Mouse (Mus musculus): Measurements from ENCODE around the gene Erfe. TPM values are rescaled to one million over a fixed set of nuclear protein-coding genes. Genes with fewer than 3 reads are reported as not detected.

Gene Erfe
- polyA plus RNA-seq, 1 experiment: 1.4 TPM

DNA sequence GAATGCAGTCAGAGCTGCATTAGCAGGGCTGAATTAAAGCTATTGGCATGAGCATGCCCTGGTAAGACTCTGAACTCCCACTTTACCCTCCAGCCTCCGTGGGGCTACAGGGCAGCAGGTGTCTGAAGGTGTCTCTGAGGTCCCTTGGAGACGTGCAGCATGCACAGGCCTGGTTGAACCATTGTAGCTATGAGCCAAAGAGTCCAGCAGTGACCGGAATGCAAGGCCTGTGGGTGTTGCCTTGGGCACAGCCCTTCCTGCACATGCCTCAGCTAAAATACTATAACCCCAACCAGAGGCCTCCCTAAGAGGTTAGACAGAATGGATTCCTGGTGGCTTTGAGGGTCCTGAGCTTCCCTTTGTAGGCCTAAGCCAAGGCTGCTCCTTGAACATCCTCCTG, 15.0 kb upstream of the Erfe start:
- 69% methylated on average over 3 of the region's 3 CpGs for WGBS
- Histone ChIP-seq H3K4me3 (ENCODE audit: control insufficient read depth, insufficient read depth, low read length) (no peak overlapping the region), H3K4me1 (replicated peaks; ENCODE audit: control insufficient read depth, insufficient read depth, low read length) (peaks cover 17% of the 10 kb centered on the region), H3K36me3 (ENCODE audit: control insufficient read depth, insufficient read depth, low read length) (no peaks in the 10 kb centered on the region), H3K27ac (ENCODE audit: control insufficient read depth, insufficient read depth, low read length) (no peak overlapping the region), H3K27me3 (ENCODE audit: control insufficient read depth, insufficient read depth, low read length) (no peaks in the 10 kb centered on the region; the same call in 1 of the 2 replicates)
- TF ChIP-seq POLR2A (IDR thresholded peaks at IDR 0.05; ENCODE audit: control insufficient read depth, extremely low read depth, insufficient read depth, low read length, poor library complexity): no peak
- no peak for TF ChIP-seq CTCF (IDR thresholded peaks at IDR 0.05; ENCODE audit: borderline replicate concordance, control insufficient read depth, extremely low read depth, insufficient read depth, low read length, poor library complexity)
- DNase-seq: no peak

DNA sequence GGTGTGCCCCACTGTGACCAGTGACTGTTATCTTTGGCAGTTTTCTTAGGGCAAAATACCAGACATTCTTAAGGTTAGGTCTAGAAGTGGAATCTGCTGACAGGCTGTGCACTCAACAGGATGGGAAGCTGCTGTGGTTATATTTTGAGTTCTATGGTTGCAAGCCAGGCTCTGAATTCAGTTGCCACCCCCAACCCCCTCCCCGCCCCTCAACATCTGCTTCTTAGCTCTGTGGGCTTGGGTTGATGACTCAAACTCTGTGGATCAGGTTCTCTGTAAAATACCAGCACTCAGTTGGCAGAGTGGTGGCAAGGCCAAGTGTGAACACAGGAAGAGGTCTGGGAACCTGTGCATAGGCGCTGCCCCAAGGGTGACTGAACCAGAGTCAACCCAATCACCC, 14.0 kb upstream of the Erfe start:
- Histone ChIP-seq H3K4me1 (replicated peaks; ENCODE audit: control insufficient read depth, insufficient read depth, low read length) (peaks cover 17% of the 10 kb centered on the region), H3K27ac (ENCODE audit: control insufficient read depth, insufficient read depth, low read length) (no peak overlapping the region), H3K36me3 (ENCODE audit: control insufficient read depth, insufficient read depth, low read length) (no peaks in the 10 kb centered on the region), H3K27me3 (ENCODE audit: control insufficient read depth, insufficient read depth, low read length) (no peaks in the 10 kb centered on the region), H3K4me3 (ENCODE audit: control insufficient read depth, insufficient read depth, low read length) (no peak overlapping the region)
- TF ChIP-seq CTCF (IDR thresholded peaks at IDR 0.05; ENCODE audit: borderline replicate concordance, control insufficient read depth, extremely low read depth, insufficient read depth, low read length, poor library complexity) (no peak), POLR2A (IDR thresholded peaks at IDR 0.05; ENCODE audit: control insufficient read depth, extremely low read depth, insufficient read depth, low read length, poor library complexity) (no peak)
- WGBS: 15% methylated on average over 2 of the region's 2 CpGs
- no peak for DNase-seq

DNA sequence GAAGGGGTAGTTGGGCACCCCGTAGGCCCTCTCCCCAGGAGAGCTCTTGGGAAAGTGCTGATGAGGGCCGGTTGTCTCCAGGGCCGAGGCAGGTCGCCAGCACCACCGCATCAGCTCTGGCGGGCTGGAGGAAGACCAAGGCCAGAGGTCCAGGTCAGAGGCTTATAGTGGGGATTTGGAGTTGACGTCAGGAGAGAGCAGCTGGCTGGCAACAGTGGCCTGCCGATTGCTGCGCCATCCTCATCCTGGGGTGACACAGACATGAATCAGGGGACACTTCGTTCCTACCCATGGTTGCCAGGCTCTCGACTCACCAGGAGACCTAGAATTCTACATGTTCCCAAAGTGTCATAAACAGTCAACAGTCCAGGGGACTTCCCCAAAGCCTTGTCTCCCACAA, 10.1 kb upstream of the Erfe start:
- Histone ChIP-seq H3K27ac (ENCODE audit: control insufficient read depth, insufficient read depth, low read length) (no peak overlapping the region), H3K4me1 (replicated peaks; ENCODE audit: control insufficient read depth, insufficient read depth, low read length) (peaks cover 8% of the 10 kb centered on the region), H3K27me3 (ENCODE audit: control insufficient read depth, insufficient read depth, low read length) (no peaks in the 10 kb centered on the region), H3K4me3 (ENCODE audit: control insufficient read depth, insufficient read depth, low read length) (no peak overlapping the region), H3K36me3 (ENCODE audit: control insufficient read depth, insufficient read depth, low read length) (no peaks in the 10 kb centered on the region)
- 90% methylated on average over 11 of the region's 11 CpGs for WGBS
- DNase-seq: no peak
- TF ChIP-seq POLR2A (IDR thresholded peaks at IDR 0.05; ENCODE audit: control insufficient read depth, extremely low read depth, insufficient read depth, low read length, poor library complexity) (no peak), CTCF (IDR thresholded peaks at IDR 0.05; ENCODE audit: borderline replicate concordance, control insufficient read depth, extremely low read depth, insufficient read depth, low read length, poor library complexity) (no peak)

DNA sequence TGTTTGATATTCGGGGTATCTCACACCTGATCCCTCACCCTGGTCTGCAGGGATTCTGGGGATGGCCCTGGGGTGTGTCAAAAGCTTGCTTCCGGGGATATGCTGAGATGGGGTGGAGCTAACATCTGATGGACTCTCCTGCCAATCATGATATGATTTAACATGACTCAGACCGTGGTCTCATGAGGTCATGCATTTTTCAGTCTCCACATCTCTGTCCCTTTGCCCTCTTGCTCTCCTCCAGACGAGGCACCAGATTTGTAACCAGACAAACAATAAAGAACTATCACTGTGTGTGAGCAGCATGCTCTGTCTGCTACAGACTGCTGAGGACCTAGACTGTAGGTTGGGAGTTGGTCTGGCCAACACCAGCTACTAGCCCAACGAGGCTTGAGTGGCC, 4.1 kb upstream of the Erfe start:
- DNase-seq: no peak
- Histone ChIP-seq H3K4me1 (replicated peaks; ENCODE audit: control insufficient read depth, insufficient read depth, low read length) (peaks cover 10% of the 10 kb centered on the region), H3K4me3 (ENCODE audit: control insufficient read depth, insufficient read depth, low read length) (no peak overlapping the region), H3K27ac (ENCODE audit: control insufficient read depth, insufficient read depth, low read length) (no peak overlapping the region), H3K36me3 (ENCODE audit: control insufficient read depth, insufficient read depth, low read length) (no peaks in the 10 kb centered on the region), H3K27me3 (ENCODE audit: control insufficient read depth, insufficient read depth, low read length) (no peaks in the 10 kb centered on the region)
- 90% methylated on average over 5 of the region's 5 CpGs for WGBS
- TF ChIP-seq CTCF (IDR thresholded peaks at IDR 0.05; ENCODE audit: borderline replicate concordance, control insufficient read depth, extremely low read depth, insufficient read depth, low read length, poor library complexity) (no peak), POLR2A (IDR thresholded peaks at IDR 0.05; ENCODE audit: control insufficient read depth, extremely low read depth, insufficient read depth, low read length, poor library complexity) (no peak)

DNA sequence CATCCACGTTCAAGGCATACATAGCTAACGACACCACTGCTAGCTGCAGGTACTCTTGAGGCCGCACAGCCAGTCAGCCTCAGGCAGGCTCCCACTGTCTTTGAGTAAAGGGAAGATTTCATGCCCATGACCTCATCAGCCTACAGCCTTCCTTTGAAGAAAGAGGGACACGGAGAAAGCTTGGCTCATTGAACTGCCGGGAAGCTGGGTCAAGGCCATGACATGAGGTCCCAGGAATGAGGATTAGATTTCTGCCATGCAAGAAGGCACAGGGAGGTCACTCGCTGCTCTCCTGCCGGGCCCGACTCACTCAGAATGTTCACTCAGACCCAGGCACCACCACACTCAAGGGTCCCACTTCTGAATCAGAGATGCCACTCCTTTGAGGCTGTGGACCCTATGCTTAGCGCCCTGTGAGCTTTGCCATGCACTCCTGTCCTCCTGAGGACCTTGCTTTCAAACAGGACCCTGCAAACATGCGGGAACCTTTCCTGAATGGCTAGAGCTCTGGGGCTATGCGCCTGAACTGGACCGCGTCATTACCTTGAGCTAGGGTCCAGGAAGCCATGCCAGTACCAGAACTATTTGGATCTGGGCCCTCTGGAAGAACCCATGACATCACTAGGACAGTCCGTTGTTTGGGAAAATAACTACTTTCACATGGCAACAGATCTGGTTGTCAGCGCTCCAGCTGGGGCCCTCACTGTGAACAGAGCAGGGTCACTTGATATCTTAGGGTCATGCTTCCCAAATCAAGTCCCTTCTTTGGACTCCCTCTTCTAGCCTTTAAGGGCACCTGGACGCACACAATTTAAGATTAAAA, 1.2 kb upstream of the Erfe start:
- no peak for DNase-seq
- peaks cover 10% of the 10 kb centered on the region for H3K4me1 ChIP-seq (replicated peaks; ENCODE audit: control insufficient read depth, insufficient read depth, low read length)
- WGBS: 97% methylated on average over 16 of the region's 16 CpGs
- no peak overlapping the region for H3K4me3 ChIP-seq (ENCODE audit: control insufficient read depth, insufficient read depth, low read length)
- H3K27ac ChIP-seq (ENCODE audit: control insufficient read depth, insufficient read depth, low read length): no peak overlapping the region
- no peaks in the 10 kb centered on the region for H3K27me3 ChIP-seq (ENCODE audit: control insufficient read depth, insufficient read depth, low read length)
- no peaks in the 10 kb centered on the region for H3K36me3 ChIP-seq (ENCODE audit: control insufficient read depth, insufficient read depth, low read length)
- TF ChIP-seq CTCF (IDR thresholded peaks at IDR 0.05; ENCODE audit: borderline replicate concordance, control insufficient read depth, extremely low read depth, insufficient read depth, low read length, poor library complexity) (no peak), POLR2A (IDR thresholded peaks at IDR 0.05; ENCODE audit: control insufficient read depth, extremely low read depth, insufficient read depth, low read length, poor library complexity) (no peak)

DNA sequence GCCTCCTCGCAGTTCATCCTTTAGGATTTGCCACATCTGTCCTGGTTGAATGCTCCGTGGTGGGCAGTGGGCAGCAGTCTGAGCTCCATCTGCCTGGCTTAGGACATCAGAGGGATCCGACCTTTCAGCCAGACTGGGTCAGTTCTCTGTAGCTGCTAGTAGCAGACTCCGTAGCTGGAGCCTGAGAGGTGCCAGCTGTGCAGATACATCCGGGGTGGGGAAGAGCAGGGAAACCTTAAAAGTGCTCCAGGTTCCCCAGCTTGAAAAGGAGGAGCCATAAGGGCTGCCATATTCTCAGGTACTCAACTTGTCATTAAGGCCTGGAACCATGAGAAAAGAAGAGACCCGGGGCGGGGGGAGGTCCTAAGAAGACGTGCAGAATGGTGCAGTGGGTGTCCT, 415 bp upstream of the Erfe start:
- Histone ChIP-seq H3K27me3 (ENCODE audit: control insufficient read depth, insufficient read depth, low read length) (no peaks in the 10 kb centered on the region), H3K4me3 (ENCODE audit: control insufficient read depth, insufficient read depth, low read length) (no peak overlapping the region), H3K36me3 (ENCODE audit: control insufficient read depth, insufficient read depth, low read length) (no peaks in the 10 kb centered on the region; the same call in 1 of the 2 replicates), H3K4me1 (replicated peaks; ENCODE audit: control insufficient read depth, insufficient read depth, low read length) (peaks cover 10% of the 10 kb centered on the region), H3K27ac (ENCODE audit: control insufficient read depth, insufficient read depth, low read length) (no peak overlapping the region)
- TF ChIP-seq POLR2A (IDR thresholded peaks at IDR 0.05; ENCODE audit: control insufficient read depth, extremely low read depth, insufficient read depth, low read length, poor library complexity) (no peak), CTCF (IDR thresholded peaks at IDR 0.05; ENCODE audit: borderline replicate concordance, control insufficient read depth, extremely low read depth, insufficient read depth, low read length, poor library complexity) (no peak)
- DNase-seq: no peak
- WGBS: 51% methylated on average over 8 of the region's 8 CpGs
